Mouse (Mus musculus): ENCODE measurements around the gene Dscam.

Gene Dscam

GRCm38 (mm10) chr16:96671603-96672374 is 498.8 kb downstream of the Dscam start:
- peak; percentile 35 for ATAC-seq (ENCODE audit: low TSS enrichment)

GRCm38 (mm10) chr16:96669706-96670105 is 500.8 kb downstream of the Dscam start:
- no peak for ATAC-seq (ENCODE audit: low TSS enrichment)

GRCm38 (mm10) chr16:96668478-96668877 is 502.1 kb downstream of the Dscam start:
- ATAC-seq (ENCODE audit: low TSS enrichment), result no peak

GRCm38 (mm10) chr16:96661073-96661472 is 509.5 kb downstream of the Dscam start:
- no peak for ATAC-seq (ENCODE audit: low TSS enrichment)

GRCm38 (mm10) chr16:96659275-96659674 is 511.3 kb downstream of the Dscam start:
- ATAC-seq (ENCODE audit: low TSS enrichment), result no peak

- no peak for ATAC-seq (ENCODE audit: low TSS enrichment)
Measured at GRCm38 (mm10) chr16:96655548-96655947, 515.0 kb downstream of the Dscam start.

- ATAC-seq (ENCODE audit: low TSS enrichment), result no peak
Measured at GRCm38 (mm10) chr16:96654054-96654453, 516.5 kb downstream of the Dscam start.

- no peak for ATAC-seq (ENCODE audit: low TSS enrichment)
Measured at GRCm38 (mm10) chr16:96651444-96651843, 519.1 kb downstream of the Dscam start.

GRCm38 (mm10) chr16:96640101-96640500 is 530.5 kb downstream of the Dscam start:
- ATAC-seq (ENCODE audit: low TSS enrichment), result no peak

GRCm38 (mm10) chr16:96635916-96636315 is 534.6 kb downstream of the Dscam start:
- peak; percentile 18; the same call in 1 of the 2 replicates for ATAC-seq (ENCODE audit: low TSS enrichment)

GRCm38 (mm10) chr16:96634791-96635143 is 535.8 kb downstream of the Dscam start:
- ATAC-seq (ENCODE audit: low TSS enrichment), result no peak

- peak; percentile 47 for ATAC-seq (ENCODE audit: low TSS enrichment)
Measured at GRCm38 (mm10) chr16:96634097-96634790, 536.3 kb downstream of the Dscam start.

- ATAC-seq (ENCODE audit: low TSS enrichment), result peak; percentile 71
Measured at GRCm38 (mm10) chr16:96630241-96630640, 540.3 kb downstream of the Dscam start.

GRCm38 (mm10) chr16:96629623-96630022 is 540.9 kb downstream of the Dscam start:
- ATAC-seq (ENCODE audit: low TSS enrichment), result no peak

GRCm38 (mm10) chr16:96625468-96625867 is 545.1 kb downstream of the Dscam start:
- ATAC-seq (ENCODE audit: low TSS enrichment), result no peak

GRCm38 (mm10) chr16:96624570-96625411 is 545.8 kb downstream of the Dscam start:
- ATAC-seq (ENCODE audit: low TSS enrichment), result no peak

- ATAC-seq (ENCODE audit: low TSS enrichment), result no peak
Measured at GRCm38 (mm10) chr16:96620861-96621260, 549.7 kb downstream of the Dscam start.

GRCm38 (mm10) chr16:96620402-96620801 is 550.1 kb downstream of the Dscam start:
- ATAC-seq (ENCODE audit: low TSS enrichment), result peak; percentile 92

- no peak for ATAC-seq (ENCODE audit: low TSS enrichment)
Measured at GRCm38 (mm10) chr16:96617772-96618171, 552.8 kb downstream of the Dscam start.

GRCm38 (mm10) chr16:96613275-96613674 is 557.3 kb downstream of the Dscam start:
- no peak for ATAC-seq (ENCODE audit: low TSS enrichment)

GRCm38 (mm10) chr16:96610806-96611205 is 559.7 kb downstream of the Dscam start:
- peak; percentile 67 for ATAC-seq (ENCODE audit: low TSS enrichment)

- peak; percentile 70; the same call in 1 of the 2 replicates for ATAC-seq (ENCODE audit: low TSS enrichment)
Measured at GRCm38 (mm10) chr16:96602206-96602605, 568.3 kb downstream of the Dscam start.
